ENCODE assay signal across 8 mouse cellular contexts in the genomic region with DNA sequence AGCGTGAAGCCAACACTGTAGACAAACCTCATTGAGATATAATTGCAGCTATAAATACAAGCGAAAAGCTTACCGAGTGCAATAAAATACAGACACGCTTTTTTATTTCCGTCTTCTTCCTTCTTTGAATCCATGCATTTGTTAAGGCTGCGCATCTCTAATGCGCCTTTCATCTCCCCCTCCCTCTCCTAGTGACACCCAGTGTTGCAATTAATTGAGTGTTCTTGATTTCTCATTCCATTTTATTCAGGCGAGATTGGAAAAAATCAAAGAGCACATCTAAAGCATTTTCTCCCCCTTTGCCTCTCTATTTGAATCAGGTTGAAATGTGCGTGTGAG.
DNase-seq lines count a peak whose midpoint lies in the region; ATAC-seq and TF ChIP-seq lines count a peak whose summit lies in the region.

No protein-coding gene starts in this region.

- in situ Hi-C loops in ES-E14 (cut with MboI; ENCODE audit: low sequenced_read_pairs in 2 of 2, unreplicated experiment in 2 of 2) = no loop called here

- no peaks in the 10 kb centered on the region for H3K79me2 ChIP-seq in heart, adult 2 months (replicated peaks; ENCODE audit: control insufficient read depth, insufficient read depth, low read length)

- no peak for TF ChIP-seq CTCF in heart, adult 2 months (IDR thresholded peaks at IDR 0.05)
- no peak for TF ChIP-seq CTCF in forebrain, postnatal 0 days (IDR thresholded peaks at IDR 0.05; ENCODE audit: low read depth)

- TF ChIP-seq POLR2A in heart, adult 2 months (IDR thresholded peaks at IDR 0.05; ENCODE audit: insufficient read depth, low read depth, low read length) = no peak

- H3K9me3 ChIP-seq in heart, embryonic 14.5 days (ENCODE audit: control insufficient read depth, low read length) = no peaks in the 10 kb centered on the region
- no peaks in the 10 kb centered on the region for H3K9me3 ChIP-seq in ES-E14 (ENCODE audit: control insufficient read depth, insufficient read depth, low read depth, low read length)
- no peaks in the 10 kb centered on the region for H3K9me3 ChIP-seq in forebrain, postnatal 0 days (ENCODE audit: low read length)
- H3K9me3 ChIP-seq in midbrain, embryonic 10.5 days (replicated peaks) = no peaks in the 10 kb centered on the region

- peak overlapping the region; percentile 22 to 37 for H3K4me3 ChIP-seq in heart, embryonic 14.5 days (ENCODE audit: control insufficient read depth in 1 of 2, insufficient read depth in 1 of 2, low read depth in 1 of 2, low read length in 2 of 2)
- no peak overlapping the region for H3K4me3 ChIP-seq in heart, adult 2 months
- peak overlapping the region; percentile 2 to 4; a peak in 2 of 4 replicates for H3K4me3 ChIP-seq in ES-E14 (ENCODE audit: insufficient read depth in 1 of 2, low read depth in 1 of 2, low read length in 2 of 2, poor library complexity in 1 of 2, severe bottlenecking in 1 of 2)
- peak overlapping the region; percentile 26 for H3K4me3 ChIP-seq in forebrain, postnatal 0 days (ENCODE audit: low read depth, low read length)
- H3K4me3 ChIP-seq in midbrain, embryonic 10.5 days = peak overlapping the region; percentile 48

- WGBS in heart, embryonic 14.5 days = 3% methylated on average over 9 of the region's 9 CpGs
- WGBS in heart, adult 2 months = 9% methylated on average over 9 of the region's 9 CpGs
- under 1% methylated on average over 9 of the region's 9 CpGs for WGBS in forebrain, postnatal 0 days
- WGBS in midbrain, embryonic 10.5 days = 1% methylated on average over 9 of the region's 9 CpGs

- H3K9ac ChIP-seq in heart, embryonic 14.5 days (ENCODE audit: low read length) = peak overlapping the region; percentile 38
- H3K9ac ChIP-seq in heart, adult 2 months (ENCODE audit: low read depth, low read length) = no peak overlapping the region
- H3K9ac ChIP-seq in ES-E14 (ENCODE audit: insufficient read depth, low read depth, low read length, poor library complexity, severe bottlenecking) = no peak overlapping the region
- peak overlapping the region; percentile 39 for H3K9ac ChIP-seq in forebrain, postnatal 0 days

- H3K4me2 ChIP-seq in heart, embryonic 14.5 days (ENCODE audit: low read length) = peak overlapping the region; percentile 77
- H3K4me2 ChIP-seq in forebrain, postnatal 0 days (ENCODE audit: low read depth) = peak overlapping the region; percentile 53

- no peak overlapping the region for H3K27ac ChIP-seq in heart, embryonic 14.5 days (replicated peaks in 1 of 2; ENCODE audit: control insufficient read depth in 1 of 2, insufficient read depth in 1 of 2, low read depth in 2 of 2, low read length in 2 of 2)
- no peak overlapping the region for H3K27ac ChIP-seq in heart, adult 2 months
- no peak overlapping the region for H3K27ac ChIP-seq in ES-E14 (ENCODE audit: insufficient read depth, low read depth, low read length, poor library complexity, severe bottlenecking)
- peak overlapping the region; percentile 46 for H3K27ac ChIP-seq in forebrain, postnatal 0 days (ENCODE audit: low read depth, low read length)
- H3K27ac ChIP-seq in midbrain, embryonic 10.5 days (replicated peaks) = peak overlapping the region; percentile 86

- no peak for ATAC-seq in heart, embryonic 14.5 days (ENCODE audit: insufficient number of reproducible peaks, insufficient read depth, low FRiP score, low read depth)
- peak; percentile 50; the same call in 1 of the 2 replicates for ATAC-seq in forebrain, postnatal 0 days

- H3K27me3 ChIP-seq in heart, embryonic 14.5 days (ENCODE audit: control insufficient read depth, insufficient read depth, low read length) = peaks cover 51% of the 10 kb centered on the region
- H3K27me3 ChIP-seq in heart, adult 2 months (ENCODE audit: control insufficient read depth, insufficient read depth, low read length) = no peaks in the 10 kb centered on the region
- H3K27me3 ChIP-seq in forebrain, postnatal 0 days (ENCODE audit: insufficient read depth, low read length) = peaks cover 15% of the 10 kb centered on the region; the same call in 1 of the 2 replicates
- peaks cover 68% of the 10 kb centered on the region for H3K27me3 ChIP-seq in midbrain, embryonic 10.5 days (ENCODE audit: low read depth, poor library complexity, severe bottlenecking)

- TF ChIP-seq EP300 in heart, adult 2 months (IDR thresholded peaks at IDR 0.05; ENCODE audit: insufficient read depth, low read depth, low read length) = no peak

- H3K4me1 ChIP-seq in heart, embryonic 14.5 days (ENCODE audit: control insufficient read depth in 2 of 2, insufficient read depth in 2 of 2, low read length in 2 of 2) = peaks cover 2 to 8% of the 10 kb centered on the region in 2 experiments; a peak in 1 of 4 replicates
- no peaks in the 10 kb centered on the region for H3K4me1 ChIP-seq in heart, adult 2 months (ENCODE audit: control insufficient read depth, insufficient read depth, low read length)
- H3K4me1 ChIP-seq in ES-E14 (ENCODE audit: control insufficient read depth in 2 of 2, insufficient read depth in 2 of 2, low read length in 2 of 2, poor library complexity in 1 of 2) = peaks cover 0 to 11% of the 10 kb centered on the region in 2 experiments; a peak in 2 of 4 replicates
- 0 out of 2 replicates have a peak, but pooled peaks cover 6% of the 10 kb centered on the region for H3K4me1 ChIP-seq in forebrain, postnatal 0 days (ENCODE audit: insufficient read depth)
- peaks cover 52% of the 10 kb centered on the region for H3K4me1 ChIP-seq in midbrain, embryonic 10.5 days

- DNase-seq in heart, adult 2 months = no peak
- DNase-seq in ES-E14 (ENCODE audit: low read depth, low spot score) = no peak
- no peak for DNase-seq in forebrain, postnatal 0 days
- DNase-seq in midbrain, embryonic 10.5 days (ENCODE audit: low spot score) = no peak
- no peak for DNase-seq in adrenal gland, adult 8-10 months
- no peak for DNase-seq in ovary, adult 18-20 months (ENCODE audit: low spot score)
- DNase-seq in cerebellum, postnatal 14 days = no peak

- H3K36me3 ChIP-seq in heart, embryonic 14.5 days (ENCODE audit: control insufficient read depth, insufficient read depth, low read length) = no peaks in the 10 kb centered on the region
- H3K36me3 ChIP-seq in heart, adult 2 months (ENCODE audit: control insufficient read depth, insufficient read depth, low read length) = no peaks in the 10 kb centered on the region
- H3K36me3 ChIP-seq in ES-E14 (ENCODE audit: control insufficient read depth, insufficient read depth, low read length, poor library complexity, severe bottlenecking) = no peaks in the 10 kb centered on the region
- no peaks in the 10 kb centered on the region for H3K36me3 ChIP-seq in forebrain, postnatal 0 days (ENCODE audit: insufficient read depth)
- no peaks in the 10 kb centered on the region for H3K36me3 ChIP-seq in midbrain, embryonic 10.5 days

- intact Hi-C loops in heart, adult 2 months (cut with DNase I) = no loop called here

TF ChIP-seq in ES-E14, 5 proteins besides CTCF, POLR2A, EP300 and RAD21:
- no peak for TF ChIP-seq HCFC1 (IDR thresholded peaks at IDR 0.05; ENCODE audit: borderline replicate concordance, insufficient read depth, low read length)
- no peak for TF ChIP-seq MAFK (IDR thresholded peaks at IDR 0.05; ENCODE audit: insufficient read depth, low read depth, low read length)
- TF ChIP-seq ZNF384 (IDR thresholded peaks at IDR 0.05; ENCODE audit: low read depth, low read length) = no peak
- no peak for TF ChIP-seq CHD2 (IDR thresholded peaks at IDR 0.05; ENCODE audit: low read depth, low read length)
- TF ChIP-seq ZC3H11A (IDR thresholded peaks at IDR 0.05; ENCODE audit: borderline replicate concordance, low read depth, low read length) = no peak

Comparison
In these comparisons a context has a peak if more than half of its experiments do, and no peak if none do; other contexts are left out.
1. H3K9ac ChIP-seq: peak in heart, embryonic 14.5 days (single experiment) and forebrain, postnatal 0 days (single experiment); none in heart, adult 2 months (single experiment) and ES-E14 (single experiment).
2. H3K27ac ChIP-seq: peak in forebrain, postnatal 0 days (single experiment) and midbrain, embryonic 10.5 days (single experiment); none in heart, embryonic 14.5 days (0 of 2), heart, adult 2 months (single experiment) and ES-E14 (single experiment).